Mouse (Mus musculus) liver (tissue): Measurements from ENCODE around the gene Arfgap3.
"Not testable (repeated sequence)": the region's sequence is repeated elsewhere in the genome, so short reads cannot be mapped to it uniquely, and the experiment has no call there.

ENCODE experiments used
- DNase-seq: peaks from one replicate; pipeline ENCODE4 v3.0.0-alpha.2; 2020; ENCODE audit warnings: mixed read lengths

Arfgap3 gene

DNA sequence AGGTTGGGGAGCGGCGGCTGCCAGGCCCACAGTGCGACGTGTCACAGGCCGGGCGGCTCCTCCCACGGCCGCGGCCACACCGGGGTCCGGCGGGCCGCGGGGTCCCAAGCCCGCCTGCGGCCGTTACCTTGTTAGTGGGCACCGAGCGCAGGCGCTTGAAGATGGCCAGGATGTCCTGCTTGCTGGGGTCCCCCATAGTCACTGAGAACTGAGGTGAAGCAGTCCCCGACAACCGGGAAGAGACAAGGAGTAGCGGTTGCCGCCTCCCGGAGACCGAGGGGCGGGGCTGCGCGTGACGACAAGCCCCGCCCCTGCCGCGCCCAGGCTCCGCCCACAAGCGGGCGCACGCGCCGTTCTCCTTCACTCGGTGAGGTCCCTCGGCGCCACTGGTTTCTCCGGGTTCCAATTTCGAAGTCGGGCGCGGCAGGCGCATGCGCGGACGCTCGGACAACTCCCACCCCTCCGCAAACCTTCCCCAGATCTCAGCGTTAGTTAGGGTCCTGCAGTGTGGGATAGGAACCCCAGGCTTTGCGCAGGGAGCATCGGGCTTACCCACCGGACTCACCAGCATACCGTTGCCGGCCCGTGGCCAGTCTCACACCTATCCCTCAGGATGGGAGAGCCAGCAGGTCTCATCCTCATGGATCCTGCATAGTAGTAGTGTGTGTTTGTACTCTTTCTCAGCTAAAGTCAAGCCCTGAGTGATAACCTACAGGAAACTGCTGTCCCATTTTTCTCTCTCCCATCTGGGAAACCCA lies at the start of gene Arfgap3:
Gene Arfgap3 (minus strand): TSS at position 294 of the 758 bp plus-strand sequence.
- DNase-seq: peak; percentile 95

DNA sequence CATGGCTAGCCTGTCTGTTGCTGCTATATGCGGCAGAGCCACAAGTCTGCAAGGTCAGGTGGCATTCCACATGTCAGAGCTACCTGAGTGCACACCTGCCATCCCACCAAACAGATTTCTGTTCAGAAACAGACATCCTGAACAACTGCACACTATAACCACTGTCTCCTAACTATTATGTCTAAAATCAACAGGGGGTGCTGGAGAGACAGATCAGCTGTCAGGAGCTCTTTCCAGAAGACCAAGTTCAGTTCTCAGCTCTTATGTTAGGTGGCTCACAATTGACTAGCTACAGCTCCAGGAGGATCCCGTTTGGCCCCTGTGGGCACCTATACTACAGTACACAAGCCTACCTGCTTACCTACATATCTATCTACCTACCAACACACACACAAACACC lies 42.7 kb upstream of the Arfgap3 start:
- DNase-seq: no peak

- no peak for DNase-seq
Observed at GRCm38 (mm10) chr15:83387911-83388310, 37.9 kb upstream of the Arfgap3 start.

DNA sequence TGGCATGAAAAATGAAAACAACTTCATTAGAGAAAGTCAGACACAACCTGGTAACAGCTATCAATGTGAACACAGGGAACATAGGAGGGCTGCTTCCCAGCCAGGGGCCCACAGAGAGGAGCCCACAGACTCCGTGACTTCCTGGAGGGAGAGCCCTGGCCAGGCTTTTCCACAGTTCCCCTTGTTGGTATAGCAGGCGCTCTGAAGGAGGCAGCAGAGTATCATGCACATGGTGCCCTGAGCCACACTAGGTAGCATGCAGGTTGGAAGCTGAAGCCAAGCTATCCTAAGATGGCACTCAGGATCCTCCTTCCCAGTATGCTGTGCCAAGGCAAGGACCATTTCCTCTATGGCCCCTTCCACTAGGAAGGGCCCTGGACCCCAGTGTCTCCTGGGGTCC lies 33.6 kb upstream of the Arfgap3 start:
- DNase-seq: no peak

GRCm38 (mm10) chr15:83383136-83383535 lies 33.1 kb upstream of the Arfgap3 start:
- no peak for DNase-seq

- no peak for DNase-seq
Observed at GRCm38 (mm10) chr15:83382467-83382866, 32.4 kb upstream of the Arfgap3 start.

DNA sequence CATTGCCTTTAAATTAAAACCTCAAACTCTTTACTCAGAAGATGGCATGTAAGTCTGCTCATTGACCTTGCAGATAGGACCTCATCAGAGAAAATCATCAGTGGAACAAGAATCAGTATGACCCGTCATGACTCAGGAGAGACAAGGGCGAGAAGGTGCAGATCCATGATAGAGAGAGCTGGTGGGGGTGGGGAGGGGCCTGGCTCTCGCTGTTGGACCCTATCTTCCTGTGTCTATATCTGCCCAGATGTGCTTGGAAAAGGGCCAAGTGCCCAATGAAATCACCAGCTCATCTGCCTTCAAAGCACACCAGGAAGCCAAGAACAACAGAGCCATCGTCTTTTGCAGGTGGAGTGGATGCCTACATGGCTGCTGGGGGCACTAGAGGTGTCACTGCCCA lies 27.1 kb upstream of the Arfgap3 start:
- peak; percentile 83 for DNase-seq

DNA sequence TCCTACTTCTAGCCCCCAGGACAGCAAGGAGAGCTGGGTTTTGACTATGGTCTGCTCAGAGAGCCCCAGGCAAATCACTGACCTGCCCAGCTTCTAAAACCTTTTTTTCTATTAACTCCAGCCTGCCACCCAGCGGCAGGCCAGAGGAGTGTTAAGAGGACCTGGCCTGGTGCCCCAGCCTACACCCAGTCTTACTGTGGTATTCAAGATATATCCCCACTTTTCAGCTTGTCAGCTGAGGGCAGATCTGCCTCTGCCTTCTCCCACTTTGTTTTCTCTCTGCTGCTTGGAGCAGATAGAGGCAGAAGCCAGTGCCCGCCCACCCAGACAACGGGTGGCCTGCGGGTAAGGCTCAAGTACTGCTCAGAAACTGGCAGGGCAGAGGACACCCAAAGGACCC lies 25.1 kb upstream of the Arfgap3 start:
- peak; percentile 87 for DNase-seq

- DNase-seq: no peak
Observed at GRCm38 (mm10) chr15:83374076-83374475, 24.0 kb upstream of the Arfgap3 start.

GRCm38 (mm10) chr15:83368702-83369101 lies 18.7 kb upstream of the Arfgap3 start:
- not testable (repeated sequence) for DNase-seq

DNA sequence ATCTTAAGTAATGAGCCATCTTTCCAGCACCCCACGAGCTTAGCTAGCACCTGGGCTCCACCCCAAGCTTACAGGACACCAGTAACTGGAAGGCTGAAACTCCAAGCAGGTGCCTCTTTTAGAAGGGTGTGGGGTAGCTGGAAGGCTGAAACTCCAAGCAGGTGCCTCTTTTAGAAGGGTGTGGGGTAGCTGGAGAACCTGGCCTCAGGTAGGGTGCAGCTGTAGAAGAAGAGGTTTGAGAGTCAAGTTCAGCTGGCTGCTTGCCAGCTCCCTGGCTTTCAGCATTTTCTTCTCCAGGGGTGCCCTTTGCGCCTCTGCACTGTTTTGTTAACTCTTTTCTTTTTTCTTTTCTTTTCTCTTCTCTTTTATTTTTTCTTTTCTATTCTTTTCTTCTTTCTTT lies 18.2 kb upstream of the Arfgap3 start:
- DNase-seq: no peak

DNA sequence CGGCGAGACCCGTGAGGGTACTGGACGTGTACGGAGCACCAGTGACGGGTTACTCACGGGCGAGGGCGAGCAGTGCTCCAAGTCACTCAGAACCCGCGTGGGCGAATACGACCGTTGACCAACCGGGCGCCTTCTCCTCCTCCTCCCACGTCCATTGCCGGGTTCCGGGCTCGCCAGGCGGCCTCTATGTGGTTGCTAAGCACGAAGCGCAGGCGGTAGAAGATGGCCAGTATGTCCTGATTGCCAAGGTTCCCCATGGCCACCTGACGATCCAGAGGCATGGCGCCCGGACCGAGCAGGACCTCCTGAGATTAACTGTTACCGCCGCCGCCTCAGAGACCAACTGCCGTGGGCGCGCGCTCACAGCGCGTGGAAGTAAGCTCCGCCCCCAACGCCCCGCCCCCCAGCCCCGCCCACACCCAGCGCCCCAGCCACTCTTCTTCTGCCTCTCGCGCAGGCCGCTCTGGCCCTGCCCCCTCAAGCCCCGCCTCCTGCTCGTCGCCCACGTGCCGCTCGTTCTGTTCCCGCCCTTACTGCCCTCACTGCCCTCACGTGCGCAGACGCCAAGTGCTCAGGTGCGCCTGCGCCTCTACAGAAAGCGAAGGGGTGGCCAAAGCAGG lies 17.0 kb upstream of the Arfgap3 start:
- DNase-seq: peak; percentile 93

DNA sequence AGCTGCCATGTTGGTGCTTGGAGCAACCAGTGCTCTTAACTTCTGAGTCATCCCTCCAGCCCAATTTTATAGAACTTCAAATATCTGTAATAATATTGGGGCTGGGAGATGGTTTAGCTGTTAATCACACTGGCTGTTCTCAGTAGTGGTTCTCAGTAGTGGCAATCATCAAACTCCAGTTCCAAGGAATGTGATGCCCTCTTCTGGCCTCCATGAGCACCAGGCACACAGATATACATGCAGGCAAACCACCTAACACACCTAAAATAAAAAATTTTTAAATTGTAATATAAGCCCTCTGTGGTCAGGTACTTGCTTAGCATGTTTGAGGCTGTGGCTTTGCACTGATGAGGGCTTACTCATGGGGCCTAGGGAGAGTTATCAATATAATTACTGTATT lies 15.7 kb upstream of the Arfgap3 start:
- DNase-seq: no peak

GRCm38 (mm10) chr15:83364194-83364593 lies 14.1 kb upstream of the Arfgap3 start:
- no peak for DNase-seq

DNA sequence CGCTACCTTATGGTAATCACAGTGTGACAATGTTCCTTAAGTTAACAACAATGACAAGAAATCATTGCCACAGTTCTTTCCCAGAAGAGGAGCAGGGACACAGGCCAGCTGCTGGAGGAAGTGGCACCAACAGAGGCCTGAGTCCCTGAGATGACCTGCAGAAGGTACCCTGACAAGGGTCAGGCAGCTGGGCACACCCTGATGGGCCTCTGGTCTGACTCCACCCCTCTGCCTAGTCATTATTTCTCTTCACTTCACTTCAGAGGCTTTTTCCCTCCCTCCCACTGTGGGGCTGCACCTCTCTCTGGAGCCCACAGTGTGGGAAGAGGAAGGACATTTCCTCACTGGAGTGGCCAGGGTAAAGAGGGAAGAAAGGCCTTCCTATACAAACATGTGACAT lies 12.8 kb upstream of the Arfgap3 start:
- peak; percentile 49 for DNase-seq

- DNase-seq: not testable (repeated sequence)
Observed at GRCm38 (mm10) chr15:83360899-83361298, 10.9 kb upstream of the Arfgap3 start.

GRCm38 (mm10) chr15:83360140-83360539 lies 10.1 kb upstream of the Arfgap3 start:
- DNase-seq: no peak

DNA sequence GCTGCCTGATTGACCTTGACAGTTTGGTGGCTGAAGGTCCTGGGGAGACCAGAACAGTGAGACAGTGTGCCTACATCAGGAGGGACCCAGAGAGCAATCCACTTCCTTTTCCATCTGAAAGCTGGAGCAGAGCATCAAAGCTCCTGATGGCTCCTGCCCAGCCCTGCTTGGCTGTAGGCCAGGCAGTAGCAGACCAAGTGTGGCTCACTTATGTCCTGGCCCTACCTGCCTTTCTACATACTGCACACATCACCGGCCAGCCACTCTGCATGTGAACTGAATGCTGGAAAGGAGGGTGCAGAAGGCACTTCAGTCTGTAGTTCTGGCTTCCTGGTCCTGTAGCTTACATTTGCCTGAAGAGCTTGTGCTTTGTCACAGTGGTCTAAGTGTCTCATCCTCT lies 8.4 kb upstream of the Arfgap3 start:
- no peak for DNase-seq

DNA sequence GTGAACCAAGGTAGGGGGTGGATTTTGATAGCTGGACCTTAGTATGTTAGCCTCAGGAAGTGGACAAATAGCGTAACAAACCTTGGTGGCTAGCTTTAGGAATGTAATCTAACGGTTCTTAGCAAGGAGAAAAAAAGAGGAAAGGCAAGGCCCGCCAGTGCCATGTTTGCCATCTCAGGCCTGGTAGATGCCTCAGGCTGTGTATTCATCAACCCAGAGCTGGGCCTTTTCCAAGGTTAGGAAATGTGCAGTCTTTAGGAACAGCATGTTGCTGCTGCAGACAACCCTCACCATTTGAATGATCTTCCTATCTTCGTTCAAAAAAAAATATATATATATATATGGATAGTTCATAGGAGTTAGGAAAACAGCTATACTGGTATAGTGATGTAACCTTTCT lies 1.5 kb upstream of the Arfgap3 start:
- no peak for DNase-seq

GRCm38 (mm10) chr15:83350859-83351258 lies 812 bp upstream of the Arfgap3 start:
- no peak for DNase-seq

DNA sequence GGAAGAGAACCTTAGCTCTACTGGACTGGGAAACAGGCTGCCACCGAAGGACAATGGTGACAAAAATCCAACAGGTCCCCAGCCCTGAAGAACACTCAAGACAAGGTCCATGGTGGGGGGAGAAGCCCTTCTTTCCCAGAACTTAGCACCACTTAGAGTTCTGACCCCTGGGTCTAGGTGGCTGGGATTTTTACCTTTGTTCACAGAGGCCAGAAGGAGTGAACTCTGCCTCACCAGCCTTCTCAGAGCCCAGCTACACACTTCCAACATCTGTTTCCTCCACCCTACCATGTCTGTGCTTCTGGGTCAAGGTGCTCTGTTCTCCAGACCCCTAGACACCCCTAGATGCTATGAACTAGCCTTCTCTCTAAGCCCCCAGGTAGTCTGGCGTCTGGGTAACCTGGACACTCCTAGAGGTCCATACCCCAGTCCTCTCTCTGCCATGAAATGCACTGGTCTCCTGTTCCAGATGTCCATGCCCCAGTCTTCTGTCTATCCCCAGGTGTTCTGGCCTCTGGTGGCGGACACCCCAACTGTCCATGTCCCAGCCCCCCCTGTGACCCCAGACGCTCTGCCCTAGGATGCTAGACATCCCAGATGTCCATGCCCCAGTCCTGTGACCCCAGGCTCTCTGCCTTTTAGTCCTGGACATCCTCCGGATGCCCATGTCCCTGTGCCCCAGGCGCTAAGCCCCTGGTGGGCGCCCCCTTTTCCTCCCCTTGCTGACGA lies 658 bp downstream of the Arfgap3 start:
- no peak for DNase-seq

DNA sequence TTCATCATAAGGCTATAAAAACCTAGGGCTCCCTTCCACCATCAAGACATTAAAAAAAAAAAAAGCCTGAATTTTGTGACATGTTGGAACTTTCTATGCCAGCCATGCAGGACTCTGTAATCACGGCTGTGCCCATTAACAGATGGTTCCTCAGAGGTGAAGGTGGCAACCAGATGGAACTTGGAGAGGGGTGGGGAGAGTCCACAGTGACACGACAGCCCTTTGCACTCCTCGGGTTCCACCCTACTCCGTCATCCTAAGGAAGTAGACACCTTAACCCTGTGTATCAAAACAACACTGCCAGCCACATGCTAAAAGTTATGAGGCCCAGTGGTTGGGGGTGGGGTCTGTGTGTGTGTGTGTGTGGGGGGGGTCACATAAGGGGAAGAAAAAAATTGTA lies 1.3 kb downstream of the Arfgap3 start:
- peak; percentile 34 for DNase-seq

- DNase-seq: no peak
Observed at GRCm38 (mm10) chr15:83345898-83346529, 4.0 kb downstream of the Arfgap3 start.
